Mouse (Mus musculus): ENCODE results near the gene Nup205.
"Not testable (repeated sequence)": the region's sequence is repeated elsewhere in the genome, so short reads cannot be mapped to it uniquely, and the experiment has no call there.

Gene Nup205

GRCm38 (mm10) chr6:35176979-35177649, at the start of gene Nup205:
Gene Nup205 (plus strand): TSS chr6:35177421.
- in situ Hi-C loops (cut with MboI; ENCODE audit: low sequenced_read_pairs) = no loop called here

- in situ Hi-C loops (cut with MboI; ENCODE audit: low sequenced_read_pairs) = no loop called here
These were observed 44.4 kb upstream of the Nup205 start for GRCm38 (mm10) chr6:35132806-35133205.

DNA sequence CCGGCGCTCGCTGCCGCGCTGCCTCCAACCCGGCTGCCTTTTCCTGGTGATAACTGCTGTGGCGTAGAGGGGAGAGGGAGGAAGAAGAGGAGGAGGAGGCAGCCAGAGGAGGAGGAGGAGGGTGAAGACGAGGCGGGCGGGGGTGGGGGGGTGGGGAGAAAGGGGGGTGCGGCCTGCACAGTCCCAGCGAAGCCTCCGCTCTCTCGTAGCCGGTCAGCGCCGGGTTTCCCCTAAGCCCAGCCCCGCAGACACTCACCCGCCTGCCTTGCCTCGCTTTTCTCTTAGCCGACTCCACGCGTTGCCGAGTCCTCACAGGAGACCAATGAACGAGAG, 44.0 kb upstream of the Nup205 start:
- in situ Hi-C loops (cut with MboI; ENCODE audit: low sequenced_read_pairs) = no loop called here

DNA sequence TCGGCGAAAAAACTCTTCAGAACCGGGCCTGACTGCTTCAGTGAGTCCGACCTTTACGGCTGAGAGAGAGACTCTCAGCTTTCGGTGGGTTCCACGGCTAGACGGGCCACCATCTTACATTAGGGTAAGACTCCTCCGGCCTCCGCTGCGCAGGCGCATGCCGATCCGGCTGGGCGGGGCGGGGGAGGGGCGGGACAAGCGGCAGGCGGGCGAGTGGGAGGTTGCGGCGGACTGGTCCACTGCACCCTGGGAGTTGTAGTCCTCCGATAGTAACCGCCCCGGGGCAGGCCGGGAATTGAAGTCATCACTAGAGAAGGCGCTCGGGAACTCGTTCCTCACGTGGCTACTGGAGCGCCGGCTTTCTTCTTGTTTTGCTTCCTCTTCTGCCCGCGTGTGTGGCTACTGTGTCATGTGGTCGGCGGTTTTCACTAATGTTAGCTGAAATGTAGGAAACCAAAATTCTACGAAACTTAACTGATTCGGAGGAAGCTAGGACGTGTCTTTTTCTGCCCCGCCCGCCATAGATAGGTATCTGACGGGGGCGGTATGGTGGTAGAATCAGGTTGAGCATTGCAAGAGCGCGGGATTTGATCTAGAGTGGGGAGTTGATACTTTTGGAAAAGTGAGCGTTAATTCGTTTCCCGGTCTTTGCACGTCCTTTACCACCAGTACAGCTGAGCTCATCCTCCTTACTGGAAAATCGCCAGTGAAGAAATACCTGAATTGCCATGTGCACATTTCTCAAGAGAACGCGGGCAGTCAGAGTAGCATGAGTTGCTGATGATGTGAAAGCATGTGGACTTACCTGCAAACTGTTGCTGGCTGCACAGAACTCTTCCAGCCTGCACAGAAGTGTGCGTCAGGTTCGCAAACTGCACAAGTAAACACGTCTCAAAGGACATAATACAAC, 43.4 kb upstream of the Nup205 start, which contains the start of gene Cnot4:
Cnot4 (minus strand) TSS at position 146 of the 910 bp plus-strand sequence.
- in situ Hi-C loops (cut with MboI; ENCODE audit: low sequenced_read_pairs) = no loop called here

DNA sequence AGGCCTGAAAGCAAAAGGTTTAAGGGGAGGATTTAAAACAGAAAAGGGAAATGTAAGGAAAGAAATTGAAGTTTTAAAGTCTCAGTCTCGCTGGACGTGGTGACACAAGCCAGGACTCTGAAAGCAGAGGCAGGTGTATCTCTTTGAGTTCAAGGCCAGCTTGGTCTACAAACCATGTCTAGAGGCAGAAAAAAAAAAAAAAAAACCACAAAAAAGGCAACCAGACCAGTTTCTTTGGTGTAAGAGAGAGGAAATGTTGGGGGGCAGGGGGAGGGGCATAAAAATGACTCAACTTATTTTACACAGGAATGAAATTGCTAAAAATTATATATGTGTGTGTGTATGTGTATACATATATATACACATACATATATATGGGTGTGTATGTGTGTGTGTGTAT, 42.4 kb upstream of the Nup205 start:
- in situ Hi-C loops (cut with MboI; ENCODE audit: low sequenced_read_pairs) = no loop called here

- in situ Hi-C loops (cut with MboI; ENCODE audit: low sequenced_read_pairs) = no loop called here
These were observed 36.9 kb upstream of the Nup205 start for GRCm38 (mm10) chr6:35140351-35140750.

- in situ Hi-C loops (cut with MboI; ENCODE audit: low sequenced_read_pairs) = no loop called here
These were observed 31.7 kb upstream of the Nup205 start for GRCm38 (mm10) chr6:35145569-35145968.

DNA sequence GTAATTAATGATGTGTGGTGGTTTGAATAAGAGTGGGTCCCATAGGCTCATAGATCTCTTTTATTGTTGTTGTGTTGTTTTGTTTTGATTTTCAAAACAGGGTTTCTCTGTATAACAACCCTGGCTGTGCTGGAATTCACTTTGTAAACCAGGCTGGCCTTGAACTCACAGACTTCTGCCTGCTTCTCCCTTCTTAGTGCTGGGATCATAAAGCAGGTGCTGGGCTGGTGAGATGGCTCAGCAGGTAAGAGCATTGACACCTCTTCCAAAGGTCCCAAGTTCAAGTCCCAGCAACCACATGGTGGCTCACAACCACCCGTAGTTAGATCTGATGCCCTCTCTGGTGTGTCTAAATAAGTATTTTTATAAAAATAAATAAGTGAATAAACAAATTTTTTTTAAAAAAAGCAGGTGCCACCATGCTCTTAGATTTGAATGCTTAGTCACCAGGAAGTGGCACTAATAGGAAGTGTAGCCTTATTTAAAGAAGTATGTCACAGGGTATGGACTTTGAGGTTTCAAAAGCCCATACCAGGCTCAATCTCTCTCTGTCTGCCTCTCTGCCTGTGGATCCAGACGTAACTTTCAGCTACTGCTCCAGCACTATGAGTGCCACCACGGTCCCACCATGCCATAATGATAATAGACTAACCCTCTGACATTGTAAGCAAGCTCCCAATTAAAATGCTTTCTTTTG, 29.3 kb upstream of the Nup205 start:
- in situ Hi-C loops (cut with MboI; ENCODE audit: low sequenced_read_pairs) = no loop called here

- in situ Hi-C loops (cut with MboI; ENCODE audit: low sequenced_read_pairs) = no loop called here
These were observed 22.7 kb upstream of the Nup205 start for GRCm38 (mm10) chr6:35154540-35154939.

GRCm38 (mm10) chr6:35169250-35169649, 8.0 kb upstream of the Nup205 start:
- in situ Hi-C loops (cut with MboI; ENCODE audit: low sequenced_read_pairs) = no loop called here

DNA sequence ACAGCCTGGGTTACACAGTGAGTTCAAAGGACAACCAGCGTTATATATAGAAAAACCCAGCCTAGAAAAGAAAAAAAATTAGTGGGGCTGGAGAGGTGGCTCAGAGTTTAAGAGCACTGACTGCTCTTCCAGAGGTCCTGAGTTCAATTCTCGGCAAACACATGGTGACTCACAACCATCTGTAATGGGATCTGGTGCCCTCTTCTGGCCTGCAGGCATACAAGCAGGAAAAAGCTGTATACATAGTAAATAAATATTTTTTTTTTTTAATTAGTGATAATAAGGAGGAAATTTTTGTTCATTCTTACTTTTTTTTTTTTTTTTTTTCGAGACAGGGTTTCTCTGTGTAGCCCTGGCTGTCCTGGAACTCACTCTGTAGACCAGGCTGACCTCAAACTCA, 5.2 kb upstream of the Nup205 start:
- in situ Hi-C loops (cut with MboI; ENCODE audit: low sequenced_read_pairs) = not testable (repeated sequence)

DNA sequence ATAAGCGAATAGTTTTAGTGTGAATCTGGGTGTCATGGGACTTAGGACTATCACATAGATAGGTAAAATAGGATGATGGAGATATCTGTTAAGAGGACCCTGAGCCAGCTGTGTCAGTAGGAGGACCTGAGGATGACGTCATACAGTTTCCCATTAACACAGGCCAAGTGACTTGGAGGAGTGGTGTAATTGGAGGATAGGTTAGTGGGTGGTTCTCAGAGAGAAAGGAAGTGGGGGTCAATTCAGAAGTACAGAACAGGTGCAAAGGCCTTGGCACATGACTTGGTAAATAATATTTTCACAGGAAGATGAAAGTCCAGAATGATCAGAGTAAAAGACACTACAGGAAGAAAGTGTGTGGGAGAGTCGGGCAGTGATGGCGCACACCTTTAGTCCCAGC, 4.0 kb upstream of the Nup205 start:
- in situ Hi-C loops (cut with MboI; ENCODE audit: low sequenced_read_pairs) = no loop called here

GRCm38 (mm10) chr6:35177650-35178272, 540 bp downstream of the Nup205 start:
- in situ Hi-C loops (cut with MboI; ENCODE audit: low sequenced_read_pairs) = no loop called here

GRCm38 (mm10) chr6:35179299-35179698, 2.1 kb downstream of the Nup205 start:
- in situ Hi-C loops (cut with MboI; ENCODE audit: low sequenced_read_pairs) = not testable (repeated sequence)

GRCm38 (mm10) chr6:35184781-35185180, 7.6 kb downstream of the Nup205 start:
- in situ Hi-C loops (cut with MboI; ENCODE audit: low sequenced_read_pairs) = no loop called here

DNA sequence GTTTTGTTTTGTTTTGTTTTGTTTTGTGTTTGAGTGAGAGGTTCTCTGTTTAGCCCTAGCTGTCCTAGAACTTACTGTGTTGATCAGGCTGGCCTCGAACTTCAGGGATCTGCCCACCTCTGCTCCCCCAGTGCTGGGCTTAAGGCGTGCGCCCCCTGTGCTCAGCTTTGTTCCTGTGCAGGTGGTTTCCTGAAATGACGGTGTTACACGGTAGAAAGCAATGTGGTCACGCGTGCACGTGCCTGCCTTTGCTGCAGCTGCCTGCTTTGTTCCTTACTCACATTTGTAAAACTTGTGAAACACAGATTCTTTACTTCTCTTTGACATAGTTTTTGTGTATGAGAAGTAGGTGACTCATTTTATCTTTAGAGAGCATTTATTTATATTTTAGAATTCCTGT, 14.0 kb downstream of the Nup205 start:
- in situ Hi-C loops (cut with MboI; ENCODE audit: low sequenced_read_pairs) = no loop called here

GRCm38 (mm10) chr6:35225696-35226095, 48.5 kb downstream of the Nup205 start:
- in situ Hi-C loops (cut with MboI; ENCODE audit: low sequenced_read_pairs) = no loop called here

DNA sequence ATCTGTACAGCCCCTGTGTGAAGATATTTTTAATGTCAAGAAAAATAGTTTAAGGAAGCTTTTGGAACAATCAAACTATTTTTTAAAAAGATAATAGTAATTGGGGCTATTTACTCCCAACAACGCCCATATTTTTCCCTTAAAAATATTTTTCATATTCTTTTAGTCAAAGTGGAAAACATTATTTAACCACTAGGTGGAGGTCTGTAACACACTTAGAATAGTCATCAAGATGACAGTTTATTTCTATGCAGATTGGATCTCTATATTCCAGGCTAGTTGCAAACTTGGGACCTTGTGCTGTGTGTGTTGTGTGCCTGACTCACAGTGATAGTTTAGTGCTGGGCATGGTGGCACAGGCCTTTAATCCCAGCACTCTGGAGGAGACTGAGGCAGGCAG, 52.2 kb downstream of the Nup205 start:
- in situ Hi-C loops (cut with MboI; ENCODE audit: low sequenced_read_pairs) = no loop called here

DNA sequence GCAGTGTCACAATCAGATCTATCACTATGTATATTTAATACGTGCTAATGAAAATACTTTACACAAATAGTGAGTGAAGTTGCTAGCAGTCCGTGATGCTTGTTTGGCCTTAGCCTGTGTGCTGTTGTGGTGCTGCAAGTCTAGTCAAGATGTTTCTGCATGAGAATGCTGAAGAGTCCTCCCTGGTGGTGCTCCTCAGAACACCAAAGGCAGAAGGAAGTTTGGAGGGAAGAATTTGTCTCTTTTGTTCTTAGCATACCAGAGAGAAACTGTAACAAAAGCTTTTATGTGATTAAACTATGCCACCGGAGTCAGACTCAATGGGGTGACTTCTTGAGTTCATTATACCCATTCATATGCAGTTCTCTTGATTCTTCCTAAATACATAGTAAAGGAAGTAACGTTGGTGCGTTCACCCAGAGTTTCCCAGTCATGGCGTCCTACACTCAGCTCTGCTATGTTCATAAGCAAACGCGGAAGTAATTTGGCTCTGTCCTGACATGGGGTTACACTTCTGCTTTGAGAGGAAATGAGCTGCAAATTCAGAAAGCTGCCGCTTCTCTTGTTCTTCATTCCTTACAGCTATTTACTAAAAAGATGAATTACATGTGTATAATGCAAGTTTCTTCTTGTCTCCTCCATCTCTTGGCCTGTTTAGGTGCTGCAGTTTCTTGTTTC, 59.0 kb downstream of the Nup205 start:
- in situ Hi-C loops (cut with MboI; ENCODE audit: low sequenced_read_pairs) = no loop called here

GRCm38 (mm10) chr6:35243252-35243651, 66.0 kb downstream of the Nup205 start:
- in situ Hi-C loops (cut with MboI; ENCODE audit: low sequenced_read_pairs) = no loop called here

- in situ Hi-C loops (cut with MboI; ENCODE audit: low sequenced_read_pairs) = no loop called here
These were observed 66.8 kb downstream of the Nup205 start for GRCm38 (mm10) chr6:35243989-35244388.

Data from CH12F3 (cell line).